Mouse (Mus musculus) spleen, postnatal 14 days (tissue): ENCODE results near the gene Evi5l.
A peak's percentile ranks its signal among the peaks of the same experiment; 100 is the strongest.

Experiments used
- DNase-seq, 2 experiments: peaks; one replicate each; pipeline ENCODE4 v3.0.0; 2021 to 2022; ENCODE audit warnings: low spot score in 2 of 2

Gene Evi5l

GRCm38 (mm10) chr8:4205246-4206123 lies 39.1 kb downstream of the Evi5l start:
- DNase-seq, result no peak

- no peak for DNase-seq
Measured at GRCm38 (mm10) chr8:4206182-4207015, 40.0 kb downstream of the Evi5l start.

- DNase-seq, result no peak
Measured at GRCm38 (mm10) chr8:4207016-4207350, 40.6 kb downstream of the Evi5l start.

- DNase-seq, result no peak
Measured at GRCm38 (mm10) chr8:4211097-4211496, 44.7 kb downstream of the Evi5l start.

DNA sequence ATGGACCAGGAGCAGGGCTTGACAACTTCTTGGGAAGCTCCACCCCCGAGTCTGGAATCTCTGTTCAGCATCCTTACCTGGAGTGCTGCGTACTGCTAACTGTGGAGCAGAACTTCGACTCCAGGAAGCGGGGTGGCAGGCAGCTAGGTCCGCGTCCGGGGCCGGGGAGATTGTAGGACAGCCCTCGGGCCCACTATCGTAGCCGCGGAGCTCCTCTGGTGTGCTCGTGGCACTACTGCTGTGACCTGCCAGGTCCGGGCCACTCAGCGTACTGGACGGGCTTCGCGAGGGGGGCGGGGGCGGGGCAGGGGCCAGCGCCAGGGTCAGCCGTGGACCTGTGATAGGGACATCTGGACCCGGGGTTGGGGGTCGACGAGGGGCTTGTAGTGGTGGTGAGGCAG lies 46.4 kb downstream of the Evi5l start:
- DNase-seq, result no peak

DNA sequence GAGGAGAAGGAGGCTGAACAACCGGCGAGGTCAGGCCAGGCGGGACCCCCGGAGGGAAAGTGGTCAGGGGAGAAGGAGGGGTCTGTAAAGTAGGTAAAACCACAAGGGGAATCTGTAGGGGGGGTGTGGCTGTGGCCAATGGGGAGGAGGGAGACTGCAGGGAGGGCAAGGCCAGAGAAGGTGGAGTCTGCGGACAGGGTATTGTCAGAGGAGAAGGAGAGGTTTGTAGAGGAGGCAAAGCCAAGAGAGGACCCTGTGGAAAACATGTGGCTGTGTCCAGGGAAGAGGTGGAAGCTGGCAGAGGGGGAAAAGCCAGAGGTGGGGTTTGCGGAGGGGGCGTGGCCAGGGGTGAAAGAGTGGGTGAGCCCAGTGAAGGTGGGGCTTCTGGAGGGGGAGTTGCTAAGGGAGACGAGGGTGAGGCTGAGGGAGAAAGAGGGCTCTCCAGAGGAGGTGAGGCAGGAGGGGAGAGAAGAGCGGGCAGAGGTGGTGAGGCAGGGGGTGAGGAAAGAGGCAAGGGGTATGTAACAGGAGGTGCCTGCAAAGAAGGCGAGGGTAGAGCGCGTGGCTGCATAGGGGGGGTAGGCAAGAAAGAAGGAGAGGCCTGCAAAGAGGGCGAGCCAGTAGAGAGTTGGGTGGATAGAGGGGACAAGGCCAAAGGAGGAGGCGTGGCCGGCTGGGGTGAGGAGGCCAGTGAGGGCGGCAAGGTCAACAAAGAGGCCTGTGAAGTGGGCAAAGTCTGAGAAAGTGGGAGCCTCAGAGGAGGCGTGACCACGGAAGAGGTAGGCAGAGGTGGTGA lies 47.0 kb downstream of the Evi5l start:
- peak in 1 of 2 experiments; percentile 17 for DNase-seq

DNA sequence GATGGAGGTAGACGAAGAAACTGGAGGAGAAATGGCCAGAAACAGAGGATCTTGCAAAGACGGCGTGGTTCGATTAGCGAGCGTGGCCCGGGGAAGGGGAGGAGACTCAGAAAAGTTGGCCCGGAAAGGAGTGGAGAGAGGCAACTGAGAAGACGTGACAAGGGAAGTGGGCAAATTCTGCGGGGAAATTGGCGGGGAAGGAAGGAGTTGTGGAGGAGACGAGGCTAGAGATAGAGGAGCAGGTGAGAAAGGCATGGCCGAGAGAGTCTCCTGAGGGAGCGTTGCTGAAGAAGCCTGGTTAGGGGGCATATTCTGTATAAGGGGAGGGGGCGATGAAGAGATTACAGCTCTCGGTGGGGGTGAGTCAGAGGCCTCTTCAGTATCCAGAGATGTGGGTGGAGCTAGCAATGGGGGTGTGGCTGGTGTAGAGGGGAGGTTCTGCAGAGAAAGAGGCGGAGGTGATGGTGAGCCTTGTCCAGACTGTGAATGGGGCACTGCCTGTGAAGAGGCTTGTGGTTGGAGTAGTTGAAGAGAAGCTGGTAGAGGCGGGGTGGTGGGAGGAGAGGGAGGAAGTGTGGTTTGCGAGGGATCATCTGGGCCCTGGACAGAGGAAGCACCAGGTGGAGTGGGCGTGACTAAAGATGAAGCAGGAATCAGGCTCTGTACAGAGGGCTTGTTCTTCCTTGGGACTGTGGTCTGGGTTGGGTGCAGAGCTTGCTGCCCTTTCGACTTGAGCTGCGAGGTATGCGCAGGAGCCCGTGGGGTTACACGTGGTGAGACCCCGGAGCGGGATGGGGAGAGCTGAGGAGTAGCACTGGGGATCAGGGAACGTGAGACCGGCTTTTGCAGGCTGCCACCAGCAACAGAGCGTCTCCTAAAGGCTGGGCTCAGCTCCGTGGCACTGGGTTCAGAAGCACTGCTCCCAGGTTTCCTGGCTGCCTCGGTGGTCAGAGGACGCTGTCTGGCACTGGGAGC lies 47.9 kb downstream of the Evi5l start:
- DNase-seq, result peak in 1 of 2 experiments; percentile 38

DNA sequence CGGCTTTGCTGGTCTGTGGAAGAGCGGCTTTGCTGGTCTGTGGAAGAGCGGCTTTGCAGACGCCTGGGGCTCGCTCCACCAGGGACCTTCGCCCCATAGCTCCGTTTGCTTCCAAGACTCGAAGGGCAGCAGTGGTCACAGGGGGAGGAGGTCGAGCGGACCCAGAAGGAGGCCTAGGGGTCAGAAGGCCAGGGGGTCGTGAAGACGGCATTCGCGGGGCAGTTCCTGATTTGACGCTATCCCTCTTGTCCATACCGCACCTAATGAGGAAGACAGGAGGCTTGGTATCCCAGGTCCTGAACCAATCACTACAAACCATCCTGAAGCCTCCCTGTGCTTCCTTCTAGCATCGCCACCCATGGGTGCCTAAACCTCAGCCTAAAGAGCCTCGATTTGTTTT lies 49.9 kb downstream of the Evi5l start:
- no peak for DNase-seq

- DNase-seq, result no peak
Measured at GRCm38 (mm10) chr8:4216791-4217621, 50.6 kb downstream of the Evi5l start, which contains the start of gene Prr36. Prr36 (minus strand) TSS chr8:4217459.

DNA sequence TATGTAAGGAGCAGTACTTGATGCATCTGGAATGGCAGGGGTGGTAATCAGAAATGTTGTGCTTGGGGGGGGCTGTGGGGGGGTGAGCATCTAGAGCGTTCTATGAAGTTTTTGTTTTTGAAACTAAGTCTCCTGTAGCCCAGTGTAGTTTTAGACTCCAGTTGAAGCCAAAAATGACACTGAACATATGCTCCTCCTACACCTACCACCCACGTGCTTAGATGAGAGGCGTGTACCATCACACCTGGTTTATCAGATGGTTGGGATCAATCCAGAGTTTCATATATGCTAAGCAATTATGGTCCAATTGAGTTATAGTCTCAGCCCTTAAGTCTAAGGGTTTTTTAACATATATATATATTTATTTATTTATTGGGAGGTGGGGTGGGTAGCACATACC lies 53.2 kb downstream of the Evi5l start:
- no peak for DNase-seq

DNA sequence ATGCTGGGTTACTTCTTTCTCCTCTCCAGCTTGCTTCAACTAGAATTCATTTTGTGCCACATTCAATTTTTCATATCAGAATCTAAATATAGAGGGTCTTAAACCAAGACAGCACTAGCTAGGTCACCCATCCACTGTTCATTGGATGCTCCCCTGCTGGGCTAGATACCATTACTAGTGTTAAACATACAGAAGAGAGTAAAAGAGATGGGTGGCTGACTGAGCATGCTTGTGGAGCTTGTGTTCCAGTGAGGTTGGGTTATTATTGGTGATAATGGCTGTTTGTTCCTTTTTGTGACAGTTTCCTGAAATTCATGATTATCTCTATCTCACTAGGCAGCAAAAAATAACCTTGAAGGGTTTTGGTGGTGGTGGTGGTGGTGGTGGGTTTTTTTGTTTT lies 55.7 kb downstream of the Evi5l start:
- DNase-seq, result no peak

GRCm38 (mm10) chr8:4226323-4226722 lies 60.0 kb downstream of the Evi5l start:
- no peak for DNase-seq

DNA sequence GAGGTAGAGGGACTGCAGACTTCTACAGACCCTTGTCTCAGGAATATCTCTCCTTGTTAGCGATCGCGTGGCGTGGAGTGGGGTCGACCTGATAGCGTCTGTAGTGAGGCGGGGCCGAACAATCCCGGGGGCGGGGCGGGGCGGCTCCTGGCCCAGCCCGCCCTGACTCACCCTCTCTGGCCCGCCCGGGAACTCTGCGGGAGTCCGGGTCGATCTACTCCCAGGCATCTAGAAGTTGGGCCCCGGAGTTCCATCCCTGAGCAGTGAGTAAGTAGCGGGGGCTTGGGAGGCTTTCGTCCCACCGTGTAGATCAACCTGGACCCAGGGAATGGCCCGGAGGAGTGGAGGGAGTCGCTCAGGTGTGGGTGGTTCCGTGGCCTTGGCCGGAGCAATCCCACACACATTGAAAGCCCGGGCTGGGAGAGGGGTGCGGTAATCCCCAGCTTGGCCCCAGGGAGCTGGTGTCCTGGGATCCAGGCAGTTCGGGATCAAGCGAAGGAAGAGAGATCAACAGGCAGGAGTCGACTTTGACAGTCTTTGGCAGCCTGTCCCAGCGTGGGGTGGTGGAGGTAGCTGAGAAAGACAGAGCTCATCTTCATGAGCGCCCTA lies 60.5 kb downstream of the Evi5l start, which contains the start of gene Lrrc8e:
Lrrc8e (plus strand) TSS at position 89 of the 609 bp plus-strand sequence.
- no peak for DNase-seq

DNA sequence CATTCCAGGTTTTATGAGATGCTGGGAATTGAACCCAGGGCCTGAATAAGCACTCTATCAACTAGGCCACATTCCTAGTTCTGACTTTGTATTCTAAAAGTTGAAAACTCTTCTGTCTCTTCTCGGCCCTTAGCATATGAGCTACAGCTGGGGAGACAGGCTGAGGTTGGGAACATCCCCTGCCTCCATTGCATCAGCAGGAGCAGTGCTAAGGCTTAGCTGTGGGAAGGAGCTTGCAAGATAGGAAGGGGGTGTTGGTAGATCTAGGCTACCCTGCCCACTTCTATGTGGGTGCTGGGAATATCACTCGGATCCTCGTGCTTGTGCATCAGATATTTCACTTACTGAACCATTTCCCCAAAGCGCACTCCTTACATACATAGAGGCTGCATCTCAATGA lies 61.6 kb downstream of the Evi5l start:
- DNase-seq, result no peak

- DNase-seq, result no peak
Measured at GRCm38 (mm10) chr8:4229784-4230183, 63.4 kb downstream of the Evi5l start.

DNA sequence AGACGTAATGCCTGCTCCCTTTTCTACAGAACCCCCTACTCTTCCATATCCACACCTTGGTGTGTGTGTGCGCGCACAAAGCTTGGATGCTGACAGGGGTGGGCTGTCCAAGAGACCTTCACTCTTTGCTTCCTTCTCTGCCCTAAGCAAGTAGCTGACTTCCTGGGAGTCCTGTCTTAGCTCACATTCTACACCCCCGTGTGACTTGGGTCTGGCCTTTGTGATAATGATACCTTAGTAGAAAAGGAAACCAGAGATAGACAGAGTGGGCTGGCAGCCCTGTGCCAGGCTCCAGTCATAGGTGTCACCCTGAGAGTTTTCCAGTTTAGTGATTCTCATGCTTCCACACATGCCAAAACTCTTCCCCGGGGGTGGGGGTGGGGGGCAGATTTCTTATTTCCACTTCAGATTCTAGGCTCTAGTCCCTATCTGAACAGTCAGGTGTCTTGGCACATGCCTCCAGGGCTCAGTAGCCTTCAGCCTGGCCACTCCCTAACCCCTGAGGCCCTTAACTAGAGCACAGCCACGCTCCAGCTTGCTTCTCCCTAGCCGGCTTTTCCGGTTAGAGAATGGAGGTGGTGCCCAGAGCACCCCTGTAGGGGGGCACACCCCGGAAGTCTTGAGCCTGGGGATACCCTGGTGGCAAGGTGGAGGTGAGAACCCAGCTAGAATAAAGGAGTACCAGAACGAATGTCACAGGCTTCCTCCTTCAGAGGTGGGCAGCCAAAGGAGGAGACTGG lies 64.4 kb downstream of the Evi5l start:
- no peak for DNase-seq

DNA sequence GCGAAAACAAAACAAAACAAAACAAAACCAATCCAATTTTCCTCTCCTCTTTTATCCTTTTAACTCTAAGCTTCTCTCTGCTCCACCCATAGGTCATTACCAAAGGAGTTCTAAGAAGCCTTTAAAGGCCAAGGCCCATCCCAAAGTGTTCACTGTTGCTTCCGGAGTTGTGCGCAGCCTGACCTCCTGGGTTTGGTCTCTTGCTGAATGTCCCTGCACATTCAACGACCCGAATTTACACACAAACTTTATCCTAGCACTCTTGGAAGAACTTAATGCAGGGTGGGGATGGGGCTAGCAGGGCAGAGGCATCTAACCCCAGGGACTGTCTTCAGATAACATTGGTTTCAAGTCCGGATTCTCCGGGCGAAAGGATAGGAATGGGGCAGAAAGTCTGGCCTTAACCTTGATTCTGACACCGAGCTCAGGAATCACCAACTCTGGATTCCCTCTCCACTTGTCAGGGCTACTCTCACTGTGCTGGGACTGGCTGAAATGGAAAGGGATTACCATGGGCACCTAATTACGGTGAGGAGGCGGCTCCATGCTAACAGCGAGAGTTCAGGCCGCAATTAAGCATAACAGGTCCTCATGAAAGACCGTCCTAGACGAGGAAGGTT lies 71.6 kb downstream of the Evi5l start:
- DNase-seq, result no peak
